18 mouse cellular contexts compared by ENCODE assay signal in the genomic region with DNA sequence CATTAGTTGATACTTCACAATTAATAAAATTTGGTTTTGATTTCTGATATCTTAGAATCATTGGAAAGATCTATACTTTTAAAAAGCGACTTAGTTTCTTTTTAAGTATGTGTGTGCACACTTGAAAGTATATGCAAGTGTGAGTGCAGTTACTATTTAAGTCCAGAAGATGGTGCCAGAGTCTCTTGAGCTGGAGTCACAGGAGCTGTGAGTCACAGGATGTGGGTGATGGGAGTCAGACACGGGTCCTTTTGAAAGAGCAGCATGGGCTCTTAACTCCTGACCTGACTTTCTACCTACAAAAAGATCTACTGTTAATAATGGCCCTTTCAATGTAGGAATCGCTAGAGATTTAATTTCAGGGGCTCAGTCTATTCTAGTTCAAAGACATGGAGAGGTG.
"Had no signal": no experiment of that assay in that cellular context is flagged by ENCODE, and none has a peak within 500 bp of the region (broad histone marks: within the 10 kb centered on the region; RNA-seq: fewer than 3 reads in every experiment).

No protein-coding gene starts in this region.

- H3K4me3 ChIP-seq: lung, embryonic 15.5 days; midbrain, embryonic 13.5 days; midbrain, embryonic 15.5 days; neural tube, embryonic 12.5 days had no signal

- H3K4me1 ChIP-seq: lung, embryonic 15.5 days; megakaryocyte, embryonic 14.5 days; midbrain, embryonic 13.5 days; midbrain, embryonic 15.5 days; neural tube, embryonic 12.5 days had no signal

- H3K27me3 ChIP-seq: lung, embryonic 15.5 days; megakaryocyte, embryonic 14.5 days; midbrain, embryonic 13.5 days; midbrain, embryonic 15.5 days; neural tube, embryonic 12.5 days had no signal

- H3K27ac ChIP-seq: lung, embryonic 15.5 days; macrophage; midbrain, embryonic 13.5 days; midbrain, embryonic 15.5 days; neural tube, embryonic 12.5 days had no signal

- H3K9me3 ChIP-seq: lung, embryonic 15.5 days; midbrain, embryonic 15.5 days had no signal

- DNase-seq: lung, adult 2 months; lung, postnatal 14 days; lung, postnatal 36 days; right cerebral cortex, adult 18-20 months; right cerebral cortex, postnatal 25 days; right cerebral cortex, postnatal 4 days; spleen, adult 18-20 months; thymus, adult 18-20 months; thymus, postnatal 14 days; thymus, postnatal 36 days had no signal

- ATAC-seq: lung, postnatal 0 days; midbrain, embryonic 13.5 days; midbrain, embryonic 15.5 days had no signal

- H3K36me3 ChIP-seq: lung, embryonic 15.5 days; midbrain, embryonic 13.5 days; midbrain, embryonic 15.5 days; neural tube, embryonic 12.5 days had no signal

- H3K4me2 ChIP-seq: lung, embryonic 15.5 days; midbrain, embryonic 11.5 days; midbrain, embryonic 13.5 days; midbrain, embryonic 15.5 days; neural tube, embryonic 12.5 days had no signal

- H3K9ac ChIP-seq: lung, embryonic 15.5 days; midbrain, embryonic 13.5 days; midbrain, embryonic 15.5 days; neural tube, embryonic 12.5 days had no signal
